Mouse (Mus musculus) cerebellum, postnatal 10 days (tissue): ENCODE data around the gene Gm28035.

ENCODE experiments used
- DNase-seq, 2 experiments: peaks; one replicate each; pipeline ENCODE4 v3.0.0; 2021; ENCODE audit warnings: mixed read lengths in 2 of 2

Gene Gm28035

GRCm38 (mm10) chr2:30238906-30239465 lies 1.4 kb upstream of the Gm28035 start:
- DNase-seq = no peak

- DNase-seq = no peak
Measured at GRCm38 (mm10) chr2:30239777-30240176, 590 bp upstream of the Gm28035 start.

DNA sequence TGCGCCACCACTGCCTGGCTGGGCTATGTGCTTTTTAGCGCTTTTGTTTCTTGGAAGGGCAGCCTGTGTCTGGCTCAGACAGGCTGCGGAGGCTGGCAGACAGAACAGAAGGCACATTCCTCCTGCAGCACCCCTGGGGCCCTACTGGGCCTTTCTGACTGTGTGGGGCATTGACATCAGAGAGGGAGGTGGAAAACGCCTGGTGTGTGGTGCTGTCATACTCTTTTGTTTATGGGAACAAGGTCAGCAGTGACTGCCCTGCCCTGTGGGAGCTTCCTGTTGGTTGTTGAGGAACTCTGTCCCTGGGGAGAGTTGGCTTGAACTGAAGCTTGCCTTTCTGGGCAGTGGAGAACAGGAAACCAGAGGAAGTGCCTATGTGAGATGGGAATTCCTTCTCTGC lies 2.1 kb downstream of the Gm28035 start:
- peak; percentile 52 to 65 for DNase-seq

GRCm38 (mm10) chr2:30243391-30243790 lies 3.0 kb downstream of the Gm28035 start:
- no peak for DNase-seq

DNA sequence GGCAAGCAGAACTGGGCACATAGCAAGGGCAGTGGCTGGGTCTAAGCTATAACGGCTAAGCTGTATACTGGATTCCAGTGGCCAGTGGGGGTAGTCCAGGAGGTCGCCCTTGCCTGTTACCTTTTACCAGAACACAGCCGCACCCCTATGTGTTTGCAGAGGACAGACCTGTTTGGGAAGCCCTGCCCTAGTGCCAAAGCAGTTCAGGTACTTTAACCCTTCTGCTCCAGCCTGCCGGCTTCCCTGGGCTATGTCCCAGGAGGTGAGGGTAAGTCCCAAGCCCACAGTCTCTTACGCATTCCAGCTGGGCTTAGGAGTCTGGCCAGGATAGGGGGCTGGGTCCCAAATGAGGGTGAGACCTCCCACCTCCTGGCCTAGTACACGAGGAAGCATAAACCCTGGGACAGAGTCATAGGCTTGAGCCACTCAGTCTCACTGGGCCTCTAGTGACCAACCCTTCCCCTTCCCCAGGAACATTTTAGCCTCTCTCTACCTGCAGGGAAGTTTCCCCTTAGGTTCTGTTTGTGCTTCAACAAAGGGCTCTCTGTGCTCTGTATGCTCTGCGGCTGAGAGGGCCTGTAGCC lies 4.3 kb downstream of the Gm28035 start:
- no peak for DNase-seq

GRCm38 (mm10) chr2:30247036-30247435 lies 6.7 kb downstream of the Gm28035 start:
- DNase-seq = no peak

- no peak for DNase-seq
Measured at GRCm38 (mm10) chr2:30247681-30248080, 7.3 kb downstream of the Gm28035 start.

GRCm38 (mm10) chr2:30249182-30249581 lies 8.8 kb downstream of the Gm28035 start:
- DNase-seq = no peak

GRCm38 (mm10) chr2:30250166-30251128 lies 10.1 kb downstream of the Gm28035 start:
- DNase-seq = peak; percentile 72 to 73

GRCm38 (mm10) chr2:30251417-30252104 lies 11.2 kb downstream of the Gm28035 start:
- DNase-seq = peak; percentile 57 to 67

DNA sequence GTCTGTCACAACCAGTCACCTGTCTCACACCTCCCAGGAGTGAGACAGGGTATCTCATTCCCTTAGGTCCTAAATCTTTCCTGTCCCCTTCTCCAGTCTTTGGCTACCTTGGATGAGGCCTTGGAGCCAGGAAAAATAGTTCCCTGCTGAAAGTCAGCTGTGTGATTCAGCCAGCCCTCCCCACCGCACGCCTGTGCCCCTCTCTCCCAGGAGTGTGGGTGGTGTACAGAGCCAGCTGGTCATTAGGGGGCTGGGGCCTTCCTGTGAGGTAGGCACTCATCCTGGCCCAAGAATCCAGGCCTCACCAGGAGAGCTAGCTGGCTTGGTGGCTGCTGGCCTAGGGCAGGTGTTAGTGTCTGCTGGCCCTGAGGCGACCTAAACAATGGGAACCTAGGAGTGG lies 12.2 kb downstream of the Gm28035 start:
- peak in 1 of 2 experiments; percentile 39 for DNase-seq

- no peak for DNase-seq
Measured at GRCm38 (mm10) chr2:30253809-30254208, 13.4 kb downstream of the Gm28035 start.

DNA sequence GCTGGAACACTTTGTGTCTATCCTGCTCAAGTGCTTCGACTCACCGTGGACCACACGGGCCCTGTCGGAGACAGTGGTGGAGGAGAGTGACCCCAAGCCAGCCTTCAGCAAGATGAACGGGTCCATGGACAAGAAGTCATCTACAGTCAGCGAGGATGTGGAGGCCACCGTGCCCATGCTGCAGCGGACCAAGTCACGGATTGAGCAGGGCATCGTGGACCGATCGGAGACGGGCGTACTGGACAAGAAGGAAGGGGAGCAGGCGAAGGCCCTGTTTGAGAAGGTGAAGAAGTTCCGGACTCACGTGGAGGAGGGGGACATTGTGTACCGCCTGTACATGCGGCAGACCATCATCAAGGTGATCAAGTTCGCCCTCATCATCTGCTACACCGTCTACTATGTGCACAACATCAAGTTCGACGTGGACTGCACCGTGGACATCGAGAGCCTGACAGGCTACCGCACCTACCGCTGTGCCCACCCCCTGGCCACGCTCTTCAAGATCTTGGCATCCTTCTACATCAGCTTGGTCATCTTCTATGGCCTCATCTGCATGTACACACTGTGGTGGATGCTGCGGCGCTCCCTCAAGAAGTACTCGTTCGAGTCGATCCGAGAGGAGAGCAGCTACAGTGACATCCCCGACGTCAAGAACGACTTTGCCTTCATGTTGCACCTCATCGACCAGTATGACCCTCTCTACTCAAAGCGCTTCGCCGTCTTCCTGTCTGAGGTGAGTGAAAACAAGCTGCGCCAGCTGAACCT lies 15.4 kb downstream of the Gm28035 start:
- no peak for DNase-seq

- DNase-seq = no peak
Measured at GRCm38 (mm10) chr2:30256616-30257350, 16.4 kb downstream of the Gm28035 start.

DNA sequence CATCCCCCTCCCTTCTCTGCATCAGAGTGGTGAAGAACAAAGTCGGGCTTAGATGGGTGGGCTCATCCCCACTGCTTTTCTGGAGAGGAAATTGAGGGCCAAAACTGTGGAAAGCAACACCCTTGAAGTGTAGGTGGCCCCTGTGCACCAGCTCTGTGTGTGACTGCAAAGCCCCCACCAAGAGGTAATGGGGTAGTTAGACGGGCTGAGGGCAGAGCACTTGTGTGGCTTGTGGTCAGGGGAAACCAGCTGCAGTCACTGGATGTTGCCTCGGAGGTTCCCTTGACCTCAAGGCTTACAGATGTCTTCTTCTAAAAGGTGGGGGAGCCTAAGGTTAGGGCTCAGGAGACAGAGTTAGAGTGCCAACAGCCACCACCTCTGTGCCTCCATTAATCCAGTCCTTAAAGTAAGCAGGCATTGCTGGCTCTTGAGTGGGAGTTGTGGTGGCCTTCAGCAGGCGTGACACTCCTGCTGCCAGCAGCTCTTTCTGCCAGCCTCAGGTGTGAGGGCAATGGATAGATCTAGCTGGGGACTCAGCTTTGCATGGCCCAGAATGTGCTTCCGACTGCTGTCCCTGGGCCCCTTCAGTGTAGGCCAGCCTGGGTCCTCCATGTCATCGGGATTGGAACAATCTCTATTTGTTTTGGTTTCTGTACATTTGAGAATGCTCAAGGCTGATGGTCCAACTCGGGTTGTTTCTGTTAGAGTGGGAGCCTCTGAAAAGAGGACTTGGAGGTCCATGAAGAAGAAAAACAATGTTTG lies 17.5 kb downstream of the Gm28035 start:
- no peak for DNase-seq

- no peak for DNase-seq
Measured at GRCm38 (mm10) chr2:30258600-30258999, 18.2 kb downstream of the Gm28035 start.

GRCm38 (mm10) chr2:30259131-30260064 lies 19.0 kb downstream of the Gm28035 start:
- peak in 1 of 2 experiments; percentile 46 for DNase-seq

DNA sequence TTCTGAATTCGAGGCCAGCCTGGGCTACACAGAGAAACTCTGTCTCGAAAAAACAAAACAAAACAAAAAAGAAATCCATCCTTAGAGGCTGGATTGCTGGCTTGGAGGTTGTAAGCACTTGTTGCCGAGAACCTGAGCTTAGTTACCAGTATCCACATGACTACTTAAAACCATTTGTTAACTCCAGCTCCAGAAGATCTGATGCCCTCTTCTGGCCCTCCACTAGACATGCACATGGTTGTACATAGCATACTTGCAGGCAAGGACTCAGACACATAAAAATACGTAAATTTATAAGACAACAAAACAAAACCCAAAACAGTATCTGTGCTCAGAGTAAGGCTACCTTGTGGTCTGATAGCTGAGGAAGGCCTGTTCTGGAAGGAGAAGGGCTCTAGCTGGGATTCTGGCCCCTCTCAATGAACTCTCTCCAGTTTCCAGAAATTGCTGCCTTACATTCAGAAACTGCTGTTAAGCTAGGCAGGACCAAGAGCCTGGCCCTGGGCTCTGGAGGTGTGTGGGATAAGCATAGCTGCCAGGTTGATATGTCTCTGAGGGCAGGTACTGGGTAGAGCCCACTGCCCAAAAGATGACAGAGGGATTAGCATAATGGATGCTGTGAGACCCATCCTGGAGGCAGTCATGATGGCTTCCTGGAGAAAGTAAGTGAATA lies 20.8 kb downstream of the Gm28035 start:
- no peak for DNase-seq
